Mouse (Mus musculus): ENCODE data around the gene Mgarp.
"Not testable (repeated sequence)": the region's sequence is repeated elsewhere in the genome, so short reads cannot be mapped to it uniquely, and the experiment has no call there.

Mgarp gene

GRCm38 (mm10) chr3:51368011-51368410, 28.5 kb downstream of the Mgarp start:
- DNase-seq (ENCODE audit: low spot score in 2 of 2): no peak

GRCm38 (mm10) chr3:51366926-51367325, 29.6 kb downstream of the Mgarp start:
- DNase-seq (ENCODE audit: low spot score in 2 of 2): no peak

GRCm38 (mm10) chr3:51365517-51365882, 31.0 kb downstream of the Mgarp start:
- DNase-seq (ENCODE audit: low spot score in 2 of 2): no peak

- DNase-seq (ENCODE audit: low spot score in 2 of 2): peak; percentile 84 to 89
Measured at GRCm38 (mm10) chr3:51364703-51365516, 31.6 kb downstream of the Mgarp start.

GRCm38 (mm10) chr3:51361066-51361465, 35.5 kb downstream of the Mgarp start:
- no peak for DNase-seq (ENCODE audit: low spot score in 2 of 2)

GRCm38 (mm10) chr3:51359558-51360307, 36.8 kb downstream of the Mgarp start:
- DNase-seq (ENCODE audit: low spot score in 2 of 2): no peak

- DNase-seq (ENCODE audit: low spot score in 2 of 2): peak in 1 of 2 experiments; percentile 10
Measured at GRCm38 (mm10) chr3:51358660-51359557, 37.6 kb downstream of the Mgarp start.

- DNase-seq (ENCODE audit: low spot score in 2 of 2): peak; percentile 15 to 32
Measured at GRCm38 (mm10) chr3:51358181-51358580, 38.4 kb downstream of the Mgarp start.

- DNase-seq (ENCODE audit: low spot score in 2 of 2): no peak
Measured at GRCm38 (mm10) chr3:51357624-51358023, 38.9 kb downstream of the Mgarp start.

- DNase-seq (ENCODE audit: low spot score in 2 of 2): no peak
Measured at GRCm38 (mm10) chr3:51357078-51357477, 39.5 kb downstream of the Mgarp start.

- DNase-seq (ENCODE audit: low spot score in 2 of 2): not testable (repeated sequence)
Measured at GRCm38 (mm10) chr3:51354956-51355355, 41.6 kb downstream of the Mgarp start.

GRCm38 (mm10) chr3:51354034-51354427, 42.5 kb downstream of the Mgarp start:
- no peak for DNase-seq (ENCODE audit: low spot score in 2 of 2)

- no peak for DNase-seq (ENCODE audit: low spot score in 2 of 2)
Measured at GRCm38 (mm10) chr3:51353325-51354033, 43.1 kb downstream of the Mgarp start.

GRCm38 (mm10) chr3:51350806-51351205, 45.7 kb downstream of the Mgarp start:
- DNase-seq (ENCODE audit: low spot score in 2 of 2): no peak

- DNase-seq (ENCODE audit: low spot score in 2 of 2): no peak
Measured at GRCm38 (mm10) chr3:51348646-51349238, 47.8 kb downstream of the Mgarp start.

GRCm38 (mm10) chr3:51345017-51345416, 51.5 kb downstream of the Mgarp start:
- DNase-seq (ENCODE audit: low spot score in 2 of 2): not testable (repeated sequence)

- not testable (repeated sequence) for DNase-seq (ENCODE audit: low spot score in 2 of 2)
Measured at GRCm38 (mm10) chr3:51344182-51344581, 52.4 kb downstream of the Mgarp start.

- no peak for DNase-seq (ENCODE audit: low spot score in 2 of 2)
Measured at GRCm38 (mm10) chr3:51343260-51343659, 53.3 kb downstream of the Mgarp start.

GRCm38 (mm10) chr3:51342152-51342551, 54.4 kb downstream of the Mgarp start:
- no peak for DNase-seq (ENCODE audit: low spot score in 2 of 2)

GRCm38 (mm10) chr3:51341268-51342081, 55.1 kb downstream of the Mgarp start:
- peak; percentile 46 to 48 for DNase-seq (ENCODE audit: low spot score in 2 of 2)
